Mouse (Mus musculus) right cerebral cortex, postnatal 4 days (tissue): ENCODE measurements at regions not wholly inside any gene's neighbourhood (a gene's known extent, or its start where the extent isn't known, plus 50 kb on each side); places are given as distances from the start of the nearest gene placed in this dataset.
A peak's percentile ranks its signal among the peaks of the same experiment; 100 is the strongest.

Experiments used
- DNase-seq: peaks from one replicate; pipeline ENCODE4 v3.0.0-alpha.2; 2022

- DNase-seq, result no peak
Observed at GRCm38 (mm10) chrX:11180194-11180816, 118.8 kb upstream of the H2al1a start.

- DNase-seq, result no peak
Observed at GRCm38 (mm10) chrX:11181855-11182254, 117.2 kb upstream of the H2al1a start.

- DNase-seq, result no peak
Observed at GRCm38 (mm10) chrX:11190851-11191250, 108.2 kb upstream of the H2al1a start.

GRCm38 (mm10) chrX:11204135-11204534, 94.9 kb upstream of the H2al1a start:
- no peak for DNase-seq

- DNase-seq, result no peak
Observed at GRCm38 (mm10) chrX:11209895-11210294, 89.2 kb upstream of the H2al1a start.

- no peak for DNase-seq
Observed at GRCm38 (mm10) chrX:11212811-11213210, 86.2 kb upstream of the H2al1a start.

GRCm38 (mm10) chrX:11213492-11213891, 85.6 kb upstream of the H2al1a start:
- peak; percentile 35 for DNase-seq

GRCm38 (mm10) chrX:11239066-11239465, 60.0 kb upstream of the H2al1a start:
- no peak for DNase-seq

GRCm38 (mm10) chrX:11245576-11245975, 53.5 kb upstream of the H2al1a start:
- no peak for DNase-seq
